Mouse (Mus musculus) gastrocnemius, postnatal 14 days (tissue): ENCODE results near the gene Car11. TPM values are rescaled to one million over a fixed set of nuclear protein-coding genes. Genes with fewer than 3 reads are reported as not detected.
A peak's percentile ranks its signal among the peaks of the same experiment; 100 is the strongest.
"Not testable (repeated sequence)": the region's sequence is repeated elsewhere in the genome, so short reads cannot be mapped to it uniquely, and the experiment has no call there.

Experiments used
- DNase-seq: peaks from one replicate; pipeline ENCODE4 v3.0.0; 2021; ENCODE audit warnings: mixed read lengths
- intact Hi-C: fragments of 180-260 bp; cut with DNase I; formaldehyde crosslinking; loops from one replicate; pipeline ENCODE4 v1.15.1; 2025; ENCODE audit warnings: low total_unique reads
- long read RNA-seq, 2 experiments: library from polyadenylated mRNA; stranded (forward); transcript quantifications; one replicate each; pipeline ENCODE4 v2.0.0; 2021
- total RNA-seq, 2 experiments: library from RNA; stranded (reverse); gene quantifications; 2 replicates each; pipeline ENCODE4 v1.2.3; 2021

The Car11 gene
- total RNA-seq = 1 to 10 TPM; 4.5 to 4.6 TPM
- long read RNA-seq, experiment 1 = 0 reads
- long read RNA-seq, experiment 2, partial matches to known transcripts = 2 of 3 reads
- long read RNA-seq, experiment 2, other reads (novel, unspliced or antisense) = 0 of 3 reads

DNA sequence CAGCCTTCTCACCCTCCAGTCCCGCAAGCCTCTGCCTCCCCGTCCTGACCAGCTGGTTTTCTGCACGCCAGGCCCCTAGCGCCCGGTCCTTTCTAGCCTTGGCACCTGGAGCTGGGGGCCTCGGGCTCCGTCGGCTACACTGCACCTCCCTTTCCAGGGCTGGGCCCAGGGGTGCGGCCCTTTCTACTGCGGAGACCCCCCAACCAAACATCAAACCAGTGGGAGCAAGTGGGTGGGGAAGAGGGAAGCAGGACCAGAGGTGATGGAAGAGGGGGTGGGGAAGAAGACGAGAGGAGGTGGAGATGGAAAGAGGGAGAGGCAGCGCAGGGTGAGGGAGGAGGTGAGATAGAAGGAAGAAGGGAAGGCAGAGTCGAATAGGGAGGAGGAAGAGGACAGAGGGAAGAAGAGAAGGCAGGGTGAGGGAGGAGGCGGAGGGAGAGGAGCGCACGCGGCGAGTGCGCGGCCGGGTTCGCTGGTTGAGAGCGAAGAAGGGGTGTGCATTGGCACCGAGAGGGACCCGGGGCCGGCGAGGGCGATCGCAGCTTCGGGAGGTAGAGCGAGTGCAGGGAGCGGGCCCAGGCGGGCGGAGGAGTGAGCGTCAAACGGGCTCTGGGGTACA, at the start of gene Car11:
Gene Car11 (plus strand): TSS at position 321 of the 619 bp plus-strand sequence.
- intact Hi-C loops = no loop called here
- DNase-seq = no peak

GRCm38 (mm10) chr7:45650484-45650883, 49.2 kb upstream of the Car11 start:
- intact Hi-C loops, DNase-seq: not testable (repeated sequence)

DNA sequence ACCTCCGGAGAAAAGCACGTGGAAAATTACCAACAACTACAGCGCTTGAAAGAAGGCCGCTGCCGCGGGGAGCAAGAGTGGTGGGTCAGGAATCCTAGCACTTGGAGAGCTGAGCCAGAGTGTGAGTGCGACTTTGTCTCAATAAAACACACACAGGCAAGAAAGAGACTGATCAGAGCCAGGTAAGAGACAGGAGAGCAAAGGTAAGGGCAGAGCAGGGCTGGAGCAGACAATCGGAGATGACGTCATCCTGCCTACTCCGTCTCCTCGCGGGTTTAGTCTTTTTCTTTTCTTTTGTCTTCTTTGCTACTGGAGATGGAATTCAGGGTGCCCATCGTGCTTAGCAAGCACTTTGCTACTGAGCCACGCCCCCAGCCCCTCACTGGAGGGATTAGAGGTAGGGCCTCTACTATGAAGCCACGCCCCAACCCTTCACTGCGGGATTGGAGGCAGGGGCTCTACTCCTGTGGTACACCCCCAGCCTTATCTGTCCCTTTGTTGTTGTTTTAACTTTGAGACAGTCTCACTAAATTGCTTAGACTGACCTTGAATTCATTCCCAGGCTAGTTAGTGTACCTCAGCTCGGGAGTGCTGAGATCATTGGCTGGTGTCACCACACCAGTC, 45.1 kb upstream of the Car11 start:
- DNase-seq = no peak
- intact Hi-C loops = loop anchor here (5.0 kb wide), 1 partner anchor 38 kb away; the partner anchor contains the start of gene Sec1

DNA sequence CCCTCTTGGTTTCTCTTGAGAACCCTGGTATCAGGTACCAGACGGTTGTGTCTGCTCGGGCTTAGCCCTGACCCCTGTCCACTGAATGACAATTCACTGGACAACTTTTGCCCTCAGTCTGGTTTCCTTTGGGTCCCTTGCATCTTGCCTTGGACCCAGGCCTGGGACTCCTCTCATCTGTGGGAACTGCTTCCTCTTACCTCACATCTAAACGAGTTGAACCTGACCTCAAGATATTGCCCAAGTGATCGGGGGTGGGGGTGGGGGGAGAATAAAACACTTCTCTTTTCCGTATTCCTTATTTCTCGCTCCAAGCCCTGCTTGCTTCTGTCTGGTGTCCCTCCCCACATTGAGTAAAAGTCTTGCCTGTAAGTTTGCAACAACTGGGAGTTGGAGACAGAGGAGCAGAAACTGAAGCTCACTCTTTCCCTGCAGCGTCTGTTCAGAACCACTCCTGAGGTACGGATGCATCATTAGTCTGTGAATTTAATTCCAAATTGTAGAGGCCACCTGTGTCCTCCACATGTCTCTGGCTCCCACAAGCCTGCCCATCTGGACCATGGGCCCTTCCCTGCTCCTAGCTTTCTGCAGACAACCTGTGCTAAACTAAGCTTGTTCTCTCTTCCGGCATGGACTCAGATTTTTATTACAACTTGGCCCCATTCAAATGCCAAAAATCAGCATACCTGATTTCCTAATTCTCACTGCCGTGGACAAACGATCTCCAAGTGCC, 38.7 kb upstream of the Car11 start:
- intact Hi-C loops = no loop called here
- no peak for DNase-seq

DNA sequence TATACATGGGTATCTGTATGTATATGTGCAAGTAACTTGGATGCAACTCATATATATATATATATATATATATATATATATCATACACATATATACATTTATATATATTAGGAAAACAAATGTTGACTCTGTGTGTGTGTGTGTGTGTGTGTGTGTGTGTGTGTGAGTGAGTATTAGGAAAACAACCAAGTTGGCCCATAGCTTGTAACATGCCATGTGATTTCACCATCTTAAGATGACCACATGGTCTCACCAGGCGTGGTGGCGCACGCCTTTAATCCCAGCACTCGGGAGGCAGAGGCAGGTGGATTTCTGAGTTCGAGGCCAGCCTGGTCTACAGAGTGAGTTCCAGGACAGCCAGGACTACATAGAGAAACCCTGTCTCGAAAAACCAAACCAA, 37.9 kb upstream of the Car11 start:
- DNase-seq, intact Hi-C loops: not testable (repeated sequence)

- intact Hi-C loops = no loop called here
- no peak for DNase-seq
These were observed 34.1 kb upstream of the Car11 start for GRCm38 (mm10) chr7:45665303-45666138.

DNA sequence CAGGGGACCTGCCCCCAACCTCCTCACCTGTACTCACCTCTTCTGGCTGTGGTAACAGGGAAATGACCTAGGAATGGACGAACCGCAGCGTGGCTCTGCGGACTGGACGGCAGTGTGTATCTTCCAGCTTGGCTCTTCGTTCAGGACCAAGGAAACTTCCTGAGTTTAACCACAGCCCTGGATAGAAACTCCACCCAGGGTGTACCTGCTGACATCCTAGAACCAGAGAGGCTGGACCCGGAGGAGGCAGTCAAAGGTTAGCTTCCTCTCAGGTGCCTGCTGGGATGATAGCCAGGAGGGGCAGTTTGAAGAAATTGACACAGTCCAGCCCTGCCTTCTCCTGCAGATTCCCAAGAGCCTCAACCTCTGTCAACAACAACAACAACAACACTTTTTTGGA, 33.5 kb upstream of the Car11 start, which contains the start of gene Fut2:
Gene Fut2 (minus strand): TSS at position 234 of the 400 bp plus-strand sequence.
- intact Hi-C loops = no loop called here
- no peak for DNase-seq

DNA sequence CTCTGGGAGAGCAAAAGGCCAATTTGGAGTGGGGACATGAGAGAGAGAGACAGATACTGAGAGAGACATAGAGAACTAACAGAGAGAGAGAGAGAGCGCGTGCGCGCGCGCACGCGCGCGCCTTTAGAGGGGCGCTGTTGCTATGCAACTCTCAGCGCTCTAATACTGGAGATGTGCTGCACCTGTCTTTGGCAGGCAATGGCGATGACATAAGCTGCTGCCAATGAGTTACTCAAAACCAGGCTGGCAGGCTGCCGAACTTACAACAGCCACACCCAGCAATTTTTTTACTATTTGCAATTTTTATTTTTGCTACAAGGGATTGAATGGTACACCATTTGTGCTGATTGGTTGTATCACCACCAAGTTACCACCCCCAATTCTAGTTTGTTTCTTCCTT, 31.9 kb upstream of the Car11 start:
- DNase-seq = peak; percentile 8
- intact Hi-C loops = no loop called here

GRCm38 (mm10) chr7:45668921-45669320, 30.7 kb upstream of the Car11 start:
- no peak for DNase-seq
- intact Hi-C loops = no loop called here

- intact Hi-C loops = no loop called here
- no peak for DNase-seq
These were observed 21.9 kb upstream of the Car11 start for GRCm38 (mm10) chr7:45677627-45678295.

DNA sequence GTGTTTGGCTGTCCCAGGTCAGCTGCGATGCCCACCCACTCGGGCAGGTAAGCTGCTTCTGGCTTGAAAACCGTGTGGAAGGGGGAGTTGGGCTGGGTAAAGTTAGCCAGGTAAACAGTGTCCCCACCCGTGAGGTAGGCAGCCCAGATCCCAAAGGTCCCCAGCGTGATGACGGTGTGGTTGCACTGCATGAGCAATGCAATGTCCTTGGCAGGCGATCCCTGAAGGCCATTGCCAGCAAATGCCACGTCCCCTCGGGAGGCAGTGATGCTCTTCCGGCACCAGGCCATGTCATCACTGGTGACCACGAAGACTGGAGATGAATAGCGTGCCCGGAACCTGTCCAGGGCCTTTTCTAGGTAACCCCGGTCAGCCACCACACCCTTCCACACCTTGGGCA, 21.1 kb upstream of the Car11 start:
- no peak for DNase-seq
- intact Hi-C loops = no loop called here

DNA sequence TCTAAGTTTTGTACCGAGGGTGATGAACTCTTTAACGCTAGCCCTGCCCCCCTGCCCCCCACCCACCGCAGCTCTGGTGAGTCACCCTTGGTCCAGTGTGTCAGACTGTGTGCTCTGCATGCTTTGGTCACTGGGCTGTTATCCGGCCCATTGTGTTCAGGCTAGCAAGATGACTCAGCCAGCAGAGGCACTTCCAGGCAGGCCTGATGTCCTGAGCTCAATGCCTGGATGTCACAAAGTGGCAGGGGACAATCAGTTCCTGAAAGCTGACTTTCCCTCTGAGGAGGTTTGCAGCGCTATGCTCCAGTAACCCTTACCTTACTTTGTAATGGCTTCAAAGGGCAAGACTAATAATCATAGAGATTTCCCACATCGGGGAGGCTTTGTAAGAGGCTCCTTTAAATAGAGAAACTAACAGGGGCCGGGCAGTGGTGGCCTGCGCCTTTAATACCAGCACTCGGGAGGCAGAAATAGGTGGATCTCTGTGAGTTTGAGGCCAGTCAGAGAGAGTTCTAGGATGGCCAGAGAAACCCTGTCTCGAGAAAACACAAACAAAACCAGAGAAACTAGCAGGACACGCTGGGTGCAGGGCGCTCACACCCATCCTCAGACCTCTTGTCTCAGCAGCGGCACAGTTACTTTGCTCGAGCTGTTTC, 19.5 kb upstream of the Car11 start:
- intact Hi-C loops = no loop called here
- DNase-seq = no peak

GRCm38 (mm10) chr7:45681046-45681736, 18.5 kb upstream of the Car11 start:
- peak; percentile 50 for DNase-seq
- intact Hi-C loops = no loop called here

GRCm38 (mm10) chr7:45682144-45683126, 17.2 kb upstream of the Car11 start:
- intact Hi-C loops = no loop called here
- peak; percentile 88 for DNase-seq

DNA sequence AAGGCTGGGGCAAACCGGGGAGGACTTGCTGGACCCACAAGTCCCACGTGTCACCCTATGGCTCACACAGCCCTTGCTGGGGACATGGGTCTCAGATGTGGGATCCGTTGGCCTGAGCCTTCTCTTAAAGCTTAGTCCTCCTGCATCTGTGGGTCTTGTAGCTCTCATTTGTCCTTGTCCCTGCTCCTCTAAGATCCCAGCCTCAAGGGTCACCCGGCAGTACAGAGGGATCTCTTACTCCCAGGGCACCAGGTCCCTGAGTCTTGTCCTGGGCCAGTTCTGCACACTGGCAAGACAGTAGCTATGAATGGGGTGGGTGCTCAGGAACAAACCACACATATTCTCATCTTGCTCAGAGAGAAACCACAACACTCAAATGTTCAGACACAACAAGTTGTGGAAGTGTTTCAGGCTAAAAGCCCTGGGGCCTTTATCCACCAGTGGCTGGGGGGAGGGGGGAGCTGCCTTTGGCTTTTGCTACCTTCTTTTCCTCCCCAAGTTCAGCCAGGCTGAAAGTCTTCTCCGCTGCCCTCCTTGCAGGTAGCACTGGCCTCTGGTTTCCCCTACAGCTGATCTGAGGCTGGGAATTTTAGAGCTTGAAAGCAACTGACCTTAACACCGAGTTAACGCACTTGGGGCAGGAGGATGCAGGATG, 16.1 kb upstream of the Car11 start, which contains the start of gene Ntn5:
Gene Ntn5 (plus strand): TSS at position 627 of the 655 bp plus-strand sequence.
- no peak for DNase-seq
- intact Hi-C loops = no loop called here

DNA sequence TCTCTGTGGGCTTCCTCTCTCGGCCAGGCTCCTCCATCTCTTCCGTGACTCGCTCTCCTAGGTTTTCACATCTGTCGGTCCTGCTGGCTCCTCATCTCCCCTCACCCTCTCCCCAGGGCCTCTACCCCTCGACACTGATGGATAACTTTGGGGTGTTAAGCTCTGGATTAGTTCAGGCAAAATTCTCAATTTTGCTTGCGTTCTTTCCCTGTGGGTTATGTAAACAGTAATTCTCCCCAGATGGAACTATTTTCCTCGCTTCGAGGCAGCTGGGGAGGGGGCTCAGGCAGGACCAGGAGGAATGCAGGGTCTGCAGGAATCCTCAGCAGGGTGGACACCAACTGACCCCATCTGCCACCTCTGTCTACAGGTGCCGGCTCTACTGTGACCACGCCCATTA, 13.8 kb upstream of the Car11 start:
- DNase-seq = no peak
- intact Hi-C loops = no loop called here
